Mouse (Mus musculus) ES-E14 (cell line): Measurements from ENCODE around the gene Far1. TPM values are rescaled to one million over a fixed set of nuclear protein-coding genes. Genes with fewer than 3 reads are reported as not detected.

Experiments
- DNase-seq: peaks from one replicate; pipeline ENCODE4 v3.0.0-alpha.2; 2013; ENCODE audit warnings: low read depth, low spot score
- H3K27ac ChIP-seq: 2 replicates; pipeline ENCODE4 v1.5.1; 2012; ENCODE audit warnings: low read depth, mild to moderate bottlenecking, low read length, moderate library complexity, mixed read lengths; ENCODE audit not compliant: poor library complexity, insufficient read depth, severe bottlenecking
- H3K36me3 ChIP-seq: 2 replicates; pipeline ENCODE4 v1.6.1; 2012; ENCODE audit warnings: mild to moderate bottlenecking, low read length, moderate library complexity, mixed read lengths; ENCODE audit not compliant: control insufficient read depth, poor library complexity, insufficient read depth, severe bottlenecking
- H3K4me1 ChIP-seq, 2 experiments: fragments of 150-350 bp in 1 of 2; sonication (generic) in 1 of 2; 2 replicates each; pipeline ENCODE4 v1.6.1; 2012; ENCODE audit warnings: low read length in 2 of 2, mild to moderate bottlenecking in 1 of 2, mixed read lengths in 1 of 2; ENCODE audit not compliant: control insufficient read depth in 2 of 2, insufficient read depth in 2 of 2, poor library complexity in 1 of 2
- H3K4me3 ChIP-seq, 2 experiments: fragments of 150-350 bp in 1 of 2; sonication (generic) in 1 of 2; 2 replicates each; pipeline ENCODE4 v1.5.1; 2012; ENCODE audit warnings: low read length in 2 of 2, low read depth in 1 of 2, mild to moderate bottlenecking in 1 of 2, mixed read lengths in 1 of 2; ENCODE audit not compliant: insufficient read depth in 1 of 2, poor library complexity in 1 of 2, severe bottlenecking in 1 of 2
- H3K9ac ChIP-seq: 2 replicates; pipeline ENCODE4 v1.6.1; 2012; ENCODE audit warnings: low read depth, mild to moderate bottlenecking, low read length, mixed read lengths; ENCODE audit not compliant: poor library complexity, insufficient read depth, severe bottlenecking
- H3K9me3 ChIP-seq: fragments of 150-350 bp; sonication (generic); 2 replicates; pipeline ENCODE4 v1.6.1; 2012; ENCODE audit warnings: low read depth, mild to moderate bottlenecking, low read length; ENCODE audit not compliant: control insufficient read depth, insufficient read depth
- CHD2 ChIP-seq: IDR thresholded peaks from 2 replicates; pipeline ENCODE4 v1.6.1; 2014; ENCODE audit warnings: mild to moderate bottlenecking, low read depth, low read length, inconsistent platforms
- HCFC1 ChIP-seq: IDR thresholded peaks from 2 replicates; pipeline ENCODE4 v1.6.1; 2012; ENCODE audit warnings: low read length, inconsistent platforms, borderline replicate concordance; ENCODE audit not compliant: insufficient read depth
- MAFK ChIP-seq: IDR thresholded peaks from 2 replicates; pipeline ENCODE4 v1.6.1; 2014; ENCODE audit warnings: mild to moderate bottlenecking, low read depth, low read length, inconsistent platforms; ENCODE audit not compliant: insufficient read depth
- ZC3H11A ChIP-seq: IDR thresholded peaks from 2 replicates; pipeline ENCODE4 v1.6.1; 2012; ENCODE audit warnings: low read depth, mild to moderate bottlenecking, inconsistent platforms, low read length, borderline replicate concordance
- ZNF384 ChIP-seq: IDR thresholded peaks from 2 replicates; pipeline ENCODE4 v1.6.1; 2012; ENCODE audit warnings: low read depth, low read length, inconsistent platforms
- in situ Hi-C, 2 experiments: fragments of 600-800 bp; cut with MboI; formaldehyde crosslinking; loops; one replicate each; pipeline ENCODE4 v1.15.1; 2025; ENCODE audit warnings: low sequenced_read_pairs in 2 of 2, inconsistent platforms in 1 of 2; ENCODE audit not compliant: unreplicated experiment in 2 of 2
- total RNA-seq: library from RNA; depleted of rRNA; stranded (reverse); fragments of 300-350 nt; gene quantifications from 2 replicates; pipeline ENCODE4 v1.2.3, GENCODE M21; 2012; rRNA removed

The Far1 gene
- total RNA-seq: 45.1 and 51.1 TPM in 2 replicates

DNA sequence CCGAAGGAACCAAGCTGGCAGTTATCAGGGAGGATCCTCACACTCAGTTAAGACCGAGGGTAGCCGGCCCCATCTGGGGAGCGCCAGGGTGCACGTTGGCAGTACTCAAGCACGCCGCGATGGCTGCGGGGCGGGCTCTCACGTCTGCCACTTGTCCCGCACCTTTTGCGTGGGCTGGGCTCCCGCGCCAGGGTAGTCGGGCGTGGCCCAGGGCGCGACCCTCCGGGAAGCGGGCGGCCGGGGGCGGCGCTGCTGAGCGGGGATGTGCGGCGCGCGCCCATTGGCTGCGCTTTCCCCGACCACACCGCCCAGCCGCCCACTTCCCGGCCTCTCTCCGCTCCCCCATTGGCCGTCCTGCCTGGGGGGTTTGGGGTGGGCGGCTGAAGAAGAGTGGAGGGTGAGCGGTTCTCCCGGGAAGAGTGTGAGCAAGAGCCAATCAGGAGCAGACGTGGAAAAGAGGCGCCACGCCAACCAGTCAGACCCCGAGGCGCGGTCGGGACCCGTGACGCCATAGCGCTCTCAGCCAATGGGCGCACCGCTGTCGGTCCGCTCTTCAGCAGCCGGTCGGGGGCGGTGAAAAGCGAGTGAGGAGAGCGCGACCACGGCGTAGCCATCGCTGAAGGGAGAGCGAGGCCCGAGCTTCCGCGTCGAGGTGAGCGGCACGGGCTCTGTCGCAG, at the start of gene Far1:
TSS of gene Far1 (plus strand) at position 549 of the 677 bp plus-strand sequence.
- H3K27ac ChIP-seq: no peak within 1 kb of the TSS
- DNase-seq: peak; percentile 93
- peak within 1 kb of the TSS; percentile 81 for H3K9ac ChIP-seq
- H3K9me3 ChIP-seq: no peaks in the 10 kb centered on the region
- H3K4me3 ChIP-seq: peak within 1 kb of the TSS; percentile 74 to 92
- TF ChIP-seq CHD2 (peak; percentile 77), ZC3H11A (no peak), MAFK (no peak)
- no peaks in the 10 kb centered on the region for H3K36me3 ChIP-seq
- H3K4me1 ChIP-seq: peaks cover 2 to 3% of the 10 kb centered on the region in 2 experiments; a peak in 2 of 4 replicates
- in situ Hi-C loops: no loop called here

- Histone ChIP-seq H3K9me3 (no peaks in the 10 kb centered on the region), H3K9ac (no peak overlapping the region), H3K36me3 (no peaks in the 10 kb centered on the region), H3K4me1 (no peaks in the 10 kb centered on the region), H3K27ac (no peak overlapping the region), H3K4me3 (no peak overlapping the region)
- in situ Hi-C loops: no loop called here
- no peak for DNase-seq
- TF ChIP-seq CHD2 (no peak), ZC3H11A (no peak), HCFC1 (no peak), MAFK (no peak), ZNF384 (no peak)
These were observed 45.3 kb upstream of the Far1 start for GRCm38 (mm10) chr7:113468345-113468744.

GRCm38 (mm10) chr7:113470671-113471070, 43.0 kb upstream of the Far1 start:
- H3K4me3 ChIP-seq: no peak overlapping the region
- no peak for DNase-seq
- TF ChIP-seq ZNF384 (no peak), ZC3H11A (no peak), CHD2 (no peak), HCFC1 (no peak), MAFK (no peak)
- in situ Hi-C loops: no loop called here
- H3K9ac ChIP-seq: no peak overlapping the region
- H3K36me3 ChIP-seq: no peaks in the 10 kb centered on the region
- H3K4me1 ChIP-seq: no peaks in the 10 kb centered on the region
- no peaks in the 10 kb centered on the region for H3K9me3 ChIP-seq
- no peak overlapping the region for H3K27ac ChIP-seq

- Histone ChIP-seq H3K4me3 (no peak overlapping the region), H3K36me3 (no peaks in the 10 kb centered on the region), H3K9ac (no peak overlapping the region), H3K9me3 (no peaks in the 10 kb centered on the region), H3K4me1 (no peaks in the 10 kb centered on the region), H3K27ac (no peak overlapping the region)
- DNase-seq: no peak
- no peak for TF ChIP-seq ZNF384
- TF ChIP-seq ZC3H11A: no peak
- TF ChIP-seq MAFK: no peak
- no peak for TF ChIP-seq CHD2
- no peak for TF ChIP-seq HCFC1
- in situ Hi-C loops: no loop called here
These were observed 42.0 kb upstream of the Far1 start for GRCm38 (mm10) chr7:113471653-113472052.

GRCm38 (mm10) chr7:113495792-113496191, 17.8 kb upstream of the Far1 start:
- TF ChIP-seq ZC3H11A: no peak
- TF ChIP-seq ZNF384: no peak
- no peak for TF ChIP-seq CHD2
- no peak for TF ChIP-seq HCFC1
- no peak for TF ChIP-seq MAFK
- in situ Hi-C loops: no loop called here
- H3K36me3 ChIP-seq: no peaks in the 10 kb centered on the region
- H3K27ac ChIP-seq: no peak overlapping the region
- no peak for DNase-seq
- no peaks in the 10 kb centered on the region for H3K4me1 ChIP-seq
- H3K9me3 ChIP-seq: no peaks in the 10 kb centered on the region
- H3K4me3 ChIP-seq: no peak overlapping the region
- H3K9ac ChIP-seq: no peak overlapping the region
